Mouse (Mus musculus): Measurements from ENCODE around the gene Eif2ak4. TPM values are rescaled to one million over a fixed set of nuclear protein-coding genes. Genes with fewer than 3 reads are reported as not detected.

The Eif2ak4 gene
- total and polyA plus RNA-seq, 3 experiments: 4.6 to 7.0 (median 6.1) TPM

- TF ChIP-seq CTCF (IDR thresholded peaks at IDR 0.05) (no peak), EP300 (IDR thresholded peaks at IDR 0.05; ENCODE audit: insufficient read depth, low read depth, low read length) (no peak), POLR2A (IDR thresholded peaks at IDR 0.05; ENCODE audit: insufficient read depth, low read depth, low read length) (no peak)
- intact Hi-C loops (cut with DNase I): no loop called here
- H3K4me1 ChIP-seq (ENCODE audit: control insufficient read depth, insufficient read depth, low read length): no peaks in the 10 kb centered on the region
- H3K4me3 ChIP-seq: no peak overlapping the region
- H3K9ac ChIP-seq (ENCODE audit: low read depth, low read length): no peak overlapping the region
- no peaks in the 10 kb centered on the region for H3K36me3 ChIP-seq (ENCODE audit: control insufficient read depth, insufficient read depth, low read length)
- no peak for DNase-seq
- no peaks in the 10 kb centered on the region for H3K79me2 ChIP-seq (replicated peaks; ENCODE audit: control insufficient read depth, insufficient read depth, low read length)
- no peak overlapping the region for H3K27ac ChIP-seq
- 73% methylated on average over 4 of the region's 4 CpGs for WGBS
- no peaks in the 10 kb centered on the region for H3K27me3 ChIP-seq (ENCODE audit: control insufficient read depth, insufficient read depth, low read length)
Measured at GRCm38 (mm10) chr2:118442723-118443122, 54.3 kb downstream of the Eif2ak4 start.

- 64% methylated on average over 13 of the region's 13 CpGs for WGBS
- Histone ChIP-seq H3K4me3 (no peak overlapping the region), H3K27me3 (ENCODE audit: control insufficient read depth, insufficient read depth, low read length) (no peaks in the 10 kb centered on the region), H3K79me2 (replicated peaks; ENCODE audit: control insufficient read depth, insufficient read depth, low read length) (no peaks in the 10 kb centered on the region), H3K9ac (ENCODE audit: low read depth, low read length) (no peak overlapping the region), H3K27ac (no peak overlapping the region), H3K4me1 (ENCODE audit: control insufficient read depth, insufficient read depth, low read length) (no peaks in the 10 kb centered on the region), H3K36me3 (ENCODE audit: control insufficient read depth, insufficient read depth, low read length) (no peaks in the 10 kb centered on the region)
- TF ChIP-seq EP300 (IDR thresholded peaks at IDR 0.05; ENCODE audit: insufficient read depth, low read depth, low read length) (no peak), CTCF (IDR thresholded peaks at IDR 0.05) (no peak), POLR2A (IDR thresholded peaks at IDR 0.05; ENCODE audit: insufficient read depth, low read depth, low read length) (no peak)
- intact Hi-C loops (cut with DNase I): no loop called here
- DNase-seq: no peak
Measured at GRCm38 (mm10) chr2:118445696-118446674, 57.6 kb downstream of the Eif2ak4 start.

DNA sequence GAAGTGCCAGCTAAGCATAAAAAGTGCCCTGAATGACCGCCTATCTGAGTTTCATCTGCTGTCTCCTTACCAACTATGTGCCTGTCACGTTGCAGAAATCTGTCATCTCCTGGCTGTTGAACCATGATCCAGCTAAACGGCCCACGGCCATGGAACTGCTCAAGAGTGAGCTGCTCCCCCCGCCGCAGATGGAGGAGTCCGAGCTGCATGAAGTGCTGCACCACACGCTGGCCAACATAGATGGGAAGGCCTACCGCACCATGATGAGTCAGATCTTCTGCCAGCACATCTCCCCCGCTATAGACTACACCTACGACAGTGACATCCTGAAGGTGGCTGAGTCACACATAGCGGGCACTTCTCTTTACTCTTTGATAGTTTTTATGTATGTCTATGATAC lies 59.8 kb downstream of the Eif2ak4 start:
- DNase-seq: no peak
- Histone ChIP-seq H3K27ac (no peak overlapping the region), H3K4me1 (ENCODE audit: control insufficient read depth, insufficient read depth, low read length) (no peaks in the 10 kb centered on the region), H3K9ac (ENCODE audit: low read depth, low read length) (no peak overlapping the region), H3K27me3 (ENCODE audit: control insufficient read depth, insufficient read depth, low read length) (no peaks in the 10 kb centered on the region), H3K79me2 (replicated peaks; ENCODE audit: control insufficient read depth, insufficient read depth, low read length) (no peaks in the 10 kb centered on the region), H3K36me3 (ENCODE audit: control insufficient read depth, insufficient read depth, low read length) (no peaks in the 10 kb centered on the region), H3K4me3 (no peak overlapping the region)
- WGBS: 92% methylated on average over 12 of the region's 12 CpGs
- no peak for TF ChIP-seq CTCF (IDR thresholded peaks at IDR 0.05)
- intact Hi-C loops (cut with DNase I): no loop called here

DNA sequence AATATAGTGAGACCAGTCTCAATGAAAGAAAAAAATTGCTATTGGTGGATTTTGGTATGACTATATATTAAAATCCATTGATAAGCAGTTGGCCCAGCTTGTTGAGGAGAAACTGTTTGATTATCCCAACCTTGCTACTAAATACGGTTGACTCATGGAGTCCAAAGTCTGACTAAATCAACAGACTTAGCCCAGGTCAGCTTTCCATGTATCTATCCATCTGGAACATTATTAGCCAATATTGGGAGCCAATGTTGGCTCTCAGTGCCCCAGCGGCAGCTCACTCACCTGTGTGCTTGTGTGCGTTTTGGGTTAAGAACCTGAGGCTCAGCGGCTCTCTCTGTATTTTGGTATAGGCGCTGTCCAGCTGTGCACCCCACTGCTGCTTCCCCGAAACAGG lies 62.6 kb downstream of the Eif2ak4 start:
- over 99% methylated on average over 6 of the region's 6 CpGs for WGBS
- TF ChIP-seq POLR2A (IDR thresholded peaks at IDR 0.05; ENCODE audit: insufficient read depth, low read depth, low read length) (no peak), CTCF (IDR thresholded peaks at IDR 0.05) (no peak), EP300 (IDR thresholded peaks at IDR 0.05; ENCODE audit: insufficient read depth, low read depth, low read length) (no peak)
- Histone ChIP-seq H3K4me1 (ENCODE audit: control insufficient read depth, insufficient read depth, low read length) (no peaks in the 10 kb centered on the region), H3K79me2 (replicated peaks; ENCODE audit: control insufficient read depth, insufficient read depth, low read length) (no peaks in the 10 kb centered on the region), H3K9ac (ENCODE audit: low read depth, low read length) (no peak overlapping the region), H3K36me3 (ENCODE audit: control insufficient read depth, insufficient read depth, low read length) (no peaks in the 10 kb centered on the region), H3K27me3 (ENCODE audit: control insufficient read depth, insufficient read depth, low read length) (no peaks in the 10 kb centered on the region), H3K4me3 (no peak overlapping the region), H3K27ac (no peak overlapping the region)
- intact Hi-C loops (cut with DNase I): no loop called here
- DNase-seq: no peak

GRCm38 (mm10) chr2:118457029-118457428 lies 68.6 kb downstream of the Eif2ak4 start:
- Histone ChIP-seq H3K27me3 (ENCODE audit: control insufficient read depth, insufficient read depth, low read length) (no peaks in the 10 kb centered on the region), H3K4me1 (ENCODE audit: control insufficient read depth, insufficient read depth, low read length) (no peaks in the 10 kb centered on the region), H3K9ac (ENCODE audit: low read depth, low read length) (no peak overlapping the region), H3K36me3 (ENCODE audit: control insufficient read depth, insufficient read depth, low read length) (no peaks in the 10 kb centered on the region), H3K27ac (no peak overlapping the region), H3K4me3 (no peak overlapping the region), H3K79me2 (replicated peaks; ENCODE audit: control insufficient read depth, insufficient read depth, low read length) (no peaks in the 10 kb centered on the region)
- no peak for TF ChIP-seq POLR2A (IDR thresholded peaks at IDR 0.05; ENCODE audit: insufficient read depth, low read depth, low read length)
- TF ChIP-seq EP300 (IDR thresholded peaks at IDR 0.05; ENCODE audit: insufficient read depth, low read depth, low read length): no peak
- TF ChIP-seq CTCF (IDR thresholded peaks at IDR 0.05): no peak
- 91% methylated on average over 3 of the region's 3 CpGs for WGBS
- intact Hi-C loops (cut with DNase I): no loop called here
- no peak for DNase-seq

- H3K27me3 ChIP-seq (ENCODE audit: control insufficient read depth, insufficient read depth, low read length): no peaks in the 10 kb centered on the region
- H3K27ac ChIP-seq: no peak overlapping the region
- TF ChIP-seq POLR2A (IDR thresholded peaks at IDR 0.05; ENCODE audit: insufficient read depth, low read depth, low read length) (no peak), EP300 (IDR thresholded peaks at IDR 0.05; ENCODE audit: insufficient read depth, low read depth, low read length) (no peak), CTCF (IDR thresholded peaks at IDR 0.05) (no peak)
- no peak for DNase-seq
- 92% methylated on average over 13 of the region's 13 CpGs for WGBS
- no peaks in the 10 kb centered on the region for H3K4me1 ChIP-seq (ENCODE audit: control insufficient read depth, insufficient read depth, low read length)
- intact Hi-C loops (cut with DNase I): no loop called here
- H3K4me3 ChIP-seq: no peak overlapping the region
- no peaks in the 10 kb centered on the region for H3K36me3 ChIP-seq (ENCODE audit: control insufficient read depth, insufficient read depth, low read length)
- H3K9ac ChIP-seq (ENCODE audit: low read depth, low read length): no peak overlapping the region
- H3K79me2 ChIP-seq (replicated peaks; ENCODE audit: control insufficient read depth, insufficient read depth, low read length): no peaks in the 10 kb centered on the region
Measured at GRCm38 (mm10) chr2:118457463-118458261, 69.2 kb downstream of the Eif2ak4 start.

Measured in heart, adult 2 months (tissue).